Mouse (Mus musculus): ENCODE data around the gene Gm8879.
"Not testable (repeated sequence)": the region's sequence is repeated elsewhere in the genome, so short reads cannot be mapped to it uniquely, and the experiment has no call there.

The Gm8879 gene

GRCm38 (mm10) chr5:11127334-11127733 lies at the start of gene Gm8879:
TSS of gene Gm8879 (plus strand) at chr5:11127634.
- DNase-seq (ENCODE audit: low spot score): not testable (repeated sequence)

DNA sequence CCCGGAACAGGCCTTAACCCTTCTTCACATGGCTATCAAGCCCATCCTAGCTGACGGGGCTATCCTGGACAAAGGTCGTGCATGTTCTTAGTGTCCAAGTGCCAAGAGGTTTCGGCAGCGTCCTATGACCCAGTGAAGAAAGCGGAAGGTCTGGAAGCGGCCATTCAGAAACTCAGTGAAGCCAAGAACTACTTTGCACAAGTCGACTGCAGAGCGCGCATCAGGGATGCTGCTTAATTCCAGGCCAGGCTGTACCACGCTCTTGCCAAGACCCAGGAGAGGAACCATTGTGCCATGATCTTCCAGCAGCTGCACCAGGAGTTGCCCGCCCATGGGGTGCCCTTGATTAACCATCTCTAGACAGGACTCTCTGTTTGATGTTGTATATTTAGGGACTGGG lies 10.6 kb downstream of the Gm8879 start:
- not testable (repeated sequence) for DNase-seq (ENCODE audit: low spot score)

Data from retina, embryonic 14.5 days (tissue).